Mouse (Mus musculus) E14TG2a.4 (cell line): Measurements from ENCODE around the gene Pdcd6ip.

ENCODE experiments used
- CTCF ChIP-seq: conservative IDR thresholded peaks from 2 replicates; pipeline ENCODE4 v1.5.1; 2014; ENCODE audit warnings: low read length
- NANOG ChIP-seq: IDR thresholded peaks from 2 replicates; pipeline ENCODE4 v1.6.1; 2014; ENCODE audit warnings: borderline replicate concordance, low read length, mixed read lengths
- POU5F1 ChIP-seq: IDR thresholded peaks from 2 replicates; pipeline ENCODE4 v1.6.1; 2014; ENCODE audit warnings: low read length, borderline replicate concordance

DNA sequence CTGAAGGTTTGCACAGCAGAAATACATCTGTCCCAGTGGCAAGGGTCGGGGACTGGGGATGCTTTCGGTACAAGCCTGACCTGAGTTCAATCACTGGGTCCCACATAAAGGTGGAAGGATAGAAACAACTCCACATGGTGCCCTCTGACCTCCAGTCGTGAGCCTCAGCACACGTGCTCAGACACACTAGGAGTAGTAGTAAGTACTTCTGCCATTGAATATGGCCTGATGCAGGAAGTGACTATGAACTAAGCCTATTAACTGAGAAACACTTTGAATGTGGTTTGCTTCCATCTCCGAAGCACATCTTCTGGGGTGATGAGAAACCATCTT lies 62.3 kb downstream of the Pdcd6ip start:
- TF ChIP-seq CTCF: no peak
- TF ChIP-seq POU5F1: no peak
- no peak for TF ChIP-seq NANOG
